Mouse (Mus musculus): ENCODE data around the gene Olfr441. TPM values are rescaled to one million over a fixed set of nuclear protein-coding genes. Genes with fewer than 3 reads are reported as not detected.
"Not testable (repeated sequence)": the region's sequence is repeated elsewhere in the genome, so short reads cannot be mapped to it uniquely, and the experiment has no call there.

Gene Olfr441
- polyA plus RNA-seq (2016; fragmentation: Nextera tagmentation; extraction: Ambion mirVana), result not detected in 2 replicates

GRCm38 (mm10) chr6:43106069-43106468 is at the start of gene Olfr441:
Gene Olfr441, plus strand, starts transcription at chr6:43106369.
- H3K4me3 ChIP-seq; H3K36me3 ChIP-seq; ATAC-seq (ENCODE audit: insufficient number of reproducible peaks, insufficient read depth, low FRiP score, low TSS enrichment); H3K9ac ChIP-seq; H3K4me2 ChIP-seq (replicated peaks); H3K27me3 ChIP-seq; H3K4me1 ChIP-seq; H3K27ac ChIP-seq; H3K9me3 ChIP-seq: not testable (repeated sequence)
- 89% methylated on average over 1 of the region's 1 CpGs for WGBS

- H3K9me3 ChIP-seq, result no peaks in the 10 kb centered on the region
- no peak for ATAC-seq (ENCODE audit: insufficient number of reproducible peaks, insufficient read depth, low FRiP score, low TSS enrichment)
Observed at GRCm38 (mm10) chr6:43078750-43079149, 27.4 kb upstream of the Olfr441 start.

GRCm38 (mm10) chr6:43081405-43081804 is 24.8 kb upstream of the Olfr441 start:
- not testable (repeated sequence) for H3K9ac ChIP-seq; H3K4me3 ChIP-seq; ATAC-seq (ENCODE audit: insufficient number of reproducible peaks, insufficient read depth, low FRiP score, low TSS enrichment)

More at GRCm38 (mm10) chr6:43078750-43079149, 27.4 kb upstream of the Olfr441 start:
- H3K27ac ChIP-seq, result no peak overlapping the region
- no peaks in the 10 kb centered on the region for H3K4me1 ChIP-seq
- no peak overlapping the region for H3K9ac ChIP-seq
- no peak overlapping the region for H3K4me3 ChIP-seq
- H3K36me3 ChIP-seq, result no peaks in the 10 kb centered on the region
- H3K4me2 ChIP-seq (replicated peaks), result no peak overlapping the region
- WGBS, result 12% methylated on average over 2 of the region's 2 CpGs
- H3K27me3 ChIP-seq, result no peaks in the 10 kb centered on the region

GRCm38 (mm10) chr6:43146267-43146666 is 40.1 kb downstream of the Olfr441 start, which contains the start of gene Olfr237-ps1:
Gene Olfr237-ps1, plus strand, starts transcription at chr6:43146567.
- H3K9me3 ChIP-seq; H3K27ac ChIP-seq; H3K27me3 ChIP-seq; H3K9ac ChIP-seq; ATAC-seq (ENCODE audit: insufficient number of reproducible peaks, insufficient read depth, low FRiP score, low TSS enrichment); H3K4me1 ChIP-seq; H3K4me3 ChIP-seq; H3K4me2 ChIP-seq (replicated peaks); H3K36me3 ChIP-seq: not testable (repeated sequence)
- 87% methylated on average over 2 of the region's 2 CpGs for WGBS

More at GRCm38 (mm10) chr6:43081405-43081804, 24.8 kb upstream of the Olfr441 start:
- H3K27ac ChIP-seq; H3K27me3 ChIP-seq; H3K36me3 ChIP-seq; H3K4me1 ChIP-seq; H3K9me3 ChIP-seq; H3K4me2 ChIP-seq (replicated peaks): not testable (repeated sequence)

- H3K27me3 ChIP-seq, result no peaks in the 10 kb centered on the region
- no peaks in the 10 kb centered on the region for H3K36me3 ChIP-seq
- H3K27ac ChIP-seq, result no peak overlapping the region
- no peak for ATAC-seq (ENCODE audit: insufficient number of reproducible peaks, insufficient read depth, low FRiP score, low TSS enrichment)
- WGBS, result 62% methylated on average over 1 of the region's 1 CpGs
- H3K4me1 ChIP-seq, result no peaks in the 10 kb centered on the region
- H3K9me3 ChIP-seq, result no peaks in the 10 kb centered on the region
- no peak overlapping the region for H3K4me3 ChIP-seq
- no peak overlapping the region for H3K4me2 ChIP-seq (replicated peaks)
- H3K9ac ChIP-seq, result no peak overlapping the region
Observed at GRCm38 (mm10) chr6:43159502-43159901, 53.3 kb downstream of the Olfr441 start.

- H3K27me3 ChIP-seq, result no peaks in the 10 kb centered on the region
- 63% methylated on average over 3 of the region's 3 CpGs for WGBS
- H3K4me1 ChIP-seq, result no peaks in the 10 kb centered on the region
- H3K4me2 ChIP-seq (replicated peaks), result no peak within 1 kb of the TSS
- H3K9me3 ChIP-seq, result no peaks in the 10 kb centered on the region
- ATAC-seq (ENCODE audit: insufficient number of reproducible peaks, insufficient read depth, low FRiP score, low TSS enrichment), result no peak
- no peak within 1 kb of the TSS for H3K4me3 ChIP-seq
- no peaks in the 10 kb centered on the region for H3K36me3 ChIP-seq
- H3K27ac ChIP-seq, result no peak within 1 kb of the TSS
- H3K9ac ChIP-seq, result no peak within 1 kb of the TSS
Observed at GRCm38 (mm10) chr6:43162982-43163381, 56.8 kb downstream of the Olfr441 start, which contains the start of gene Olfr437. Gene Olfr437, plus strand, starts transcription at chr6:43163282.

GRCm38 (mm10) chr6:43167246-43167645 is 61.1 kb downstream of the Olfr441 start:
- ATAC-seq (ENCODE audit: insufficient number of reproducible peaks, insufficient read depth, low FRiP score, low TSS enrichment), result no peak
- Histone ChIP-seq H3K4me2 (replicated peaks) (no peak overlapping the region), H3K27ac (no peak overlapping the region), H3K9ac (no peak overlapping the region), H3K4me1 (no peaks in the 10 kb centered on the region), H3K36me3 (no peaks in the 10 kb centered on the region), H3K4me3 (no peak overlapping the region), H3K27me3 (no peaks in the 10 kb centered on the region), H3K9me3 (no peaks in the 10 kb centered on the region)
- WGBS, result 87% methylated on average over 4 of the region's 4 CpGs

Other genes starting within 250 kb of the Olfr441 start
- not detected in 2 replicates for gene Olfr448, start 215.9 kb upstream of the Olfr441 start, polyA plus RNA-seq (2016; fragmentation: Nextera tagmentation; extraction: Ambion mirVana)
- not detected in 2 replicates for gene Olfr447, start 197.5 kb upstream of the Olfr441 start, polyA plus RNA-seq (2016; fragmentation: Nextera tagmentation; extraction: Ambion mirVana)
- gene Olfr446, start 185.0 kb upstream of the Olfr441 start, polyA plus RNA-seq (2016; fragmentation: Nextera tagmentation; extraction: Ambion mirVana), result not detected in 2 replicates
- not detected in 2 replicates for gene Olfr444, start 157.3 kb upstream of the Olfr441 start, polyA plus RNA-seq (2016; fragmentation: Nextera tagmentation; extraction: Ambion mirVana)
- not detected in 2 replicates for gene Olfr237-ps1, start 40.2 kb downstream of the Olfr441 start, polyA plus RNA-seq (2016; fragmentation: Nextera tagmentation; extraction: Ambion mirVana)
- not detected in 2 replicates for gene Olfr437, start 56.9 kb downstream of the Olfr441 start, polyA plus RNA-seq (2016; fragmentation: Nextera tagmentation; extraction: Ambion mirVana)
- gene Olfr13, start 65.8 kb downstream of the Olfr441 start, polyA plus RNA-seq (2016; fragmentation: Nextera tagmentation; extraction: Ambion mirVana), result not detected in 2 replicates
- gene Olfr435, start 90.8 kb downstream of the Olfr441 start, polyA plus RNA-seq (2016; fragmentation: Nextera tagmentation; extraction: Ambion mirVana), result not detected in 2 replicates
- not detected in 2 replicates for gene Olfr434, start 106.7 kb downstream of the Olfr441 start, polyA plus RNA-seq (2016; fragmentation: Nextera tagmentation; extraction: Ambion mirVana)
- not detected in 2 replicates for gene Olfr47, start 125.2 kb downstream of the Olfr441 start, polyA plus RNA-seq (2016; fragmentation: Nextera tagmentation; extraction: Ambion mirVana)
- gene Arhgef5, start 159.2 kb downstream of the Olfr441 start, polyA plus RNA-seq (2016; fragmentation: Nextera tagmentation; extraction: Ambion mirVana), result 7.1 and 8.1 TPM in 2 replicates
- gene Nobox, start 203.2 kb downstream of the Olfr441 start, polyA plus RNA-seq (2016; fragmentation: Nextera tagmentation; extraction: Ambion mirVana), result not detected in 2 replicates

Data from embryonic facial prominence, embryonic 12.5 days (tissue).